Mouse (Mus musculus): ENCODE measurements around the gene Fcrlb. TPM values are rescaled to one million over a fixed set of nuclear protein-coding genes. Genes with fewer than 3 reads are reported as not detected.

Gene Fcrlb
- polyA plus RNA-seq, 1 experiment from 2014 or later, result not detected

DNA sequence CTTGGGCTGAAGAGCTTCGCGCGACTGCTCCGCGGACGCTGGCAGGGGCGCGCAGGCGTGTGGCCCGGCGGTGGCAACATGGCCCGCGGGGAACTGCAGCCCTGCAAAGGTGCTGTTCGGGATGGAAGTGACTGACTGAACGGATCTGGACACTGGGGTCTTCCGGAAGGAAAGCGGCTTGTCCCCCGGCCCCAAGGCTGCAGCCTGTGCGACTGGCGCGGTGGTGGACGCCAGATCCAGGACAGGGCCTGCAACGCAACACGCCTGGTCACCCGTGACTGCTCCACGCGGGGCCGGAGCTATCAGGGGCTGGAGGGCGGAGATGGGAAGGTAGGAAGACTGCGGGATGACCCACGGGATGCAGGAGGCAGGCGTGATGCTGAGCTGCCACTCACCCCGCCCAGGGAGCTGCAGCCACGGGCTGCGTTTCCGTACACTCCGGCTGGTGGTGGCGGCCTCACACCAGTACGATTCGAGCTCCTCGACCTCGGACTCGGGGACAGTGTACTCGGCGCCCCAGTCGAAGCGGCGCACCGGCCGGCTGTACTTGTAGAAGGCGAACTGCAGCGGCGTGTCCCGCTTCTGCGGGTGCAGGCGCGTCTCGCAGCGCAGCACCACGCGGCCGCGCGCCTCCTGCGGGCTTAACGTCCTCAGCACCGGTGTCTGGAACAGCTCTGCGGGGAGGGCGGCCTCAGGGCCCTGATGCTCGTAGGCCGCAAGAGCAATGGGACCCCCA lies 5.1 kb downstream of the Fcrlb start:
- H3K36me3 ChIP-seq, result no peaks in the 10 kb centered on the region
- H3K27ac ChIP-seq (ENCODE audit: poor library complexity, severe bottlenecking), result no peak overlapping the region
- peak overlapping the region; percentile 56 for H3K4me3 ChIP-seq
- H3K9me3 ChIP-seq (replicated peaks), result no peaks in the 10 kb centered on the region
- H3K9ac ChIP-seq, result peak overlapping the region; percentile 58
- H3K4me2 ChIP-seq, result peak overlapping the region; percentile 92
- H3K4me1 ChIP-seq (replicated peaks), result peaks cover 16% of the 10 kb centered on the region
- peaks cover 83% of the 10 kb centered on the region for H3K27me3 ChIP-seq (replicated peaks)
- WGBS, result under 1% methylated on average over 71 of the region's 71 CpGs
- ATAC-seq (ENCODE audit: insufficient number of reproducible peaks, low FRiP score), result peak; percentile 63

DNA sequence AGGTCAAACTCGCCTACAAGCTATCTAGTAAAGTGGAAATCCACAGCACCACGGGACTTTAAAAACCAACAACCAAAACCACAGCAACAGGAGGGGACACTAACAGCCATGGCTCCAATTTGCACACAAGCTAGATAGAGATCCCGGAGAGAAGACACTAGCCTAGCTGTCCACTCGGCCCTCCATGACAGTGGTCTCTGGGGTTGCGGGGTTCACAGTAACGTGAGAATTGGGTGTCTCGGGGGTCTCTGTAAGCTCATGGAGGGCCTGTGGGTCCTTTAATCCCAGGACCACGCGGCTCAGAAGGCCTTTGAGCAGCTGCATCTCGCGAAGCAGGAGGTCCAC lies 5.7 kb downstream of the Fcrlb start:
- H3K27me3 ChIP-seq (replicated peaks), result peaks cover 84% of the 10 kb centered on the region
- no peaks in the 10 kb centered on the region for H3K9me3 ChIP-seq (replicated peaks)
- peak overlapping the region; percentile 58; the same call in 1 of the 2 replicates for H3K9ac ChIP-seq
- 30% methylated on average over 11 of the region's 11 CpGs for WGBS
- ATAC-seq (ENCODE audit: insufficient number of reproducible peaks, low FRiP score), result no peak; the same call in 1 of the 2 replicates
- peak overlapping the region; percentile 92 for H3K4me2 ChIP-seq
- no peak overlapping the region for H3K27ac ChIP-seq (ENCODE audit: poor library complexity, severe bottlenecking)
- peaks cover 16% of the 10 kb centered on the region for H3K4me1 ChIP-seq (replicated peaks)
- H3K4me3 ChIP-seq, result peak overlapping the region; percentile 56
- H3K36me3 ChIP-seq, result no peaks in the 10 kb centered on the region

DNA sequence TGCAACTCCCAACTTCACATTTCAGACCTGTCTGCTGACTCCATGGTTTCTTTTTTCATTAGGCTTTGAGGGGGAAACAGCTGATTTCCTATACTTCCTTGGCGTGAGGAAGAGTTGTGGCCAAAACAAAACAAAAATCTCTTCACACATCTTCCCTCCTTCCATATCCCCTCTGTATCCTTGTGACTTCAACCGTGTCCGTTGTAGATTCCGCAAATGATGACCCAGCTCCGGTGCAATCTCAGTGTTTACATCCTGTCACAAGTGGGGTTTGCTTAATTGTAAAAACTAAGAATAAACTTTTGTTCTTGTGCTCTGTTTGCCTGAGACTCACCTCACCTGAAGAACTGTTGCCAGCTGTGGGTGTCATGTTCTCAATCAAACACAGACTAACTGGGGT lies 9.3 kb downstream of the Fcrlb start:
- 58% methylated on average over 5 of the region's 5 CpGs for WGBS
- no peaks in the 10 kb centered on the region for H3K9me3 ChIP-seq (replicated peaks)
- no peak overlapping the region for H3K27ac ChIP-seq (ENCODE audit: poor library complexity, severe bottlenecking)
- ATAC-seq (ENCODE audit: insufficient number of reproducible peaks, low FRiP score), result no peak
- peaks cover 65% of the 10 kb centered on the region for H3K27me3 ChIP-seq (replicated peaks)
- H3K4me2 ChIP-seq, result no peak overlapping the region
- no peak overlapping the region for H3K4me3 ChIP-seq
- no peaks in the 10 kb centered on the region for H3K36me3 ChIP-seq
- H3K4me1 ChIP-seq (replicated peaks), result peaks cover 14% of the 10 kb centered on the region
- no peak overlapping the region for H3K9ac ChIP-seq

DNA sequence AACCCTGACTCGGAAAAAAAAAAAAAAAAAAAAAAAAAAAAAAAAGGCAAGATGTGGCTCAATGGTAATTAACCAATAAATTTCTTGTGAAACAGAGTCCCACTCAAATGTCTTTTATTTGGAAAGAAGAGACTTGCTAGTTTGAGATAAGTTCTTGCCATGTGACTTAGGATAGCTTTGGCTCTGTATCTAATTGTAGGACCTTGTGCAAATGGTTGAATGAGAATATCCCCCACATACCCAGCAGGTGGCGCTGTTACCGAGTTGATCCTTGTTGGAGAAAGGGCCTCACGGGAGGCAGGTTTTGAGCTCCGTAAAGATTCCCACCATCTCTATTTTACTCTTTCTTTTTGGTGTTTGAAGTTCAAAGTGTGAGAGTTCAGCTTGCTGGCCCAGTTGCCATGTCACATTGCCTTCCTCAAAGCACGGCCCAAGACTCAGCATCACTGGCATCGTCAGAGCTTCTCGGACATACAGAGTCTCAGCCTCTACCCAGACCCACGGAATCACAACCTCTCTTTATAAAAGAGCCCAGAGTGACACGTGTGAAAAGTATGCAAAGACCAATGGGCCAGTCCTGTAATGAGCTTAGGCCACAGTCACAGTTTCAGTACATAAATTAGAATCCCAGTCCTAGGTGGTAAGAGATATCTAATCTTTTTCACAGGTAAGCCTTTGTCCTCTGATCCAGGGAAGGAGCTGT lies 11.1 kb downstream of the Fcrlb start:
- H3K27ac ChIP-seq (ENCODE audit: poor library complexity, severe bottlenecking), result no peak overlapping the region
- peaks cover 56% of the 10 kb centered on the region for H3K27me3 ChIP-seq (replicated peaks)
- H3K4me1 ChIP-seq (replicated peaks), result no peaks in the 10 kb centered on the region
- no peak overlapping the region for H3K4me3 ChIP-seq
- H3K36me3 ChIP-seq, result no peaks in the 10 kb centered on the region
- no peaks in the 10 kb centered on the region for H3K9me3 ChIP-seq (replicated peaks)
- H3K4me2 ChIP-seq, result peak overlapping the region; percentile 50
- H3K9ac ChIP-seq, result no peak overlapping the region
- 30% methylated on average over 10 of the region's 10 CpGs for WGBS
- 0 out of 2 replicates have a peak, but pooled peaks have one; percentile 51 for ATAC-seq (ENCODE audit: insufficient number of reproducible peaks, low FRiP score)

DNA sequence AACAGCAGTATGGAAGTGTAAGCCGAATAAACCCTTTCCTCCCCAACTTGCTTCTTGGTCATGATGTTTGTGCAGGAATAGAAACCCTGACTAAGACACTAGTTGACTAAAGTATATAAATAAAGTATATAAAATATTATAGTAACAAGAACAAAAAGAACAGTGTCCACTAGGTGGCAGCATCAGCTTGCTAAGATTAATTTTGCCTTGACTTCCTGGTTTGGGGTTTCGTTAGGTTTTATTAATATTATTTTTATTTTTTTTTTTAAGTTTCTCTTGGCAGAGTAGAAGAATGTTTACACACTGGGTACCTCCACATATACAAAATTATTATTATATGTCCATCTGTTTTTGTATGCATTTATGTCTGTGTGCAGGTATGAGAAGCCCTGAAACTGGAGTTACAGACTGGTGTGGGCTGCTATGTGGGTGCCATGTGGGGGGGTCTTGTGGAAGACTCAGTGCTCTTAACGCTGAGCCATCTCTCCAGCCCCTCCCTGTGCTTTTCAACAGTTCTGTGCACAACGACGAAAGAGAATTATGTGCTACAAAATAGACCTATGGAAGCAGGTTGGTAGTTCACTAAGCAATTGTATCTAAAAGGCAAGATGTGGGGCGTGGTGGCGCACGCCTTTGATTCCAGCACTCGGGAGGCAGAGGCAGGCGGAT lies 11.8 kb downstream of the Fcrlb start:
- H3K4me2 ChIP-seq, result peak overlapping the region; percentile 50
- ATAC-seq (ENCODE audit: insufficient number of reproducible peaks, low FRiP score), result no peak
- H3K9ac ChIP-seq, result no peak overlapping the region
- H3K36me3 ChIP-seq, result no peaks in the 10 kb centered on the region
- WGBS, result 29% methylated on average over 10 of the region's 10 CpGs
- H3K4me1 ChIP-seq (replicated peaks), result no peaks in the 10 kb centered on the region
- no peaks in the 10 kb centered on the region for H3K9me3 ChIP-seq (replicated peaks)
- no peak overlapping the region for H3K4me3 ChIP-seq
- peaks cover 49% of the 10 kb centered on the region for H3K27me3 ChIP-seq (replicated peaks)
- no peak overlapping the region for H3K27ac ChIP-seq (ENCODE audit: poor library complexity, severe bottlenecking)

DNA sequence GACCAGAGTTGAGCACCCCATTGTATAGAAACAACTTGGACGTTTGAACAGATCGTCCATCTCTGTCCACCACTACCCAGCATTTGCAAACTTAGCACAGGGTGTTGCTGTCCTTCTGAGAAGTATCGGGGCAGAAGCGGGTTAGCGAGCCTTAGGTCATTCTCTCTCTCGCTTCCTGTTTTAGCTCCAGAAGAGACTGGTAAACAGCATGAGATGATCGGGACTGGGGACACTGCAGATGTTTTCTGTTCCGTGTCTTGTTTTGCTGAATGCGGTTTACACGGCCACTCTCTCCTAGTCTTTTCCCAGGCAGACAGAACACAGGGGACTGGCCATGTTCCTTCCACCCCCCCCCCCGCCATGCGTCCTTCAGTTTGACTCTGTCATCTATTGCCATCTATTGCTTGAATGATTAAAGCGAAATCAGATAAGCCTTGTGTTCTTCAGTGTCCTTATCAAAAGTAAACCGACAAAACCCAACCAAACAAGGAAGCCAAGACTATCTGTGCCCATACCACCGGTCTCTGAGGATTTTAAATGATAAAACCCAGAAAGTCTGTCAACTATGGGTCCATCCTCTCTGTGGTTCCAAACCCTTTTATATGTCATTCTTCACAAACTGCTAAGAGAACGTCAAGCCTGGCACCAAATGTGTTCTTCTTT lies 14.2 kb downstream of the Fcrlb start:
- no peak overlapping the region for H3K4me3 ChIP-seq
- H3K36me3 ChIP-seq, result no peaks in the 10 kb centered on the region
- H3K4me2 ChIP-seq, result no peak overlapping the region
- H3K9ac ChIP-seq, result no peak overlapping the region
- no peaks in the 10 kb centered on the region for H3K4me1 ChIP-seq (replicated peaks)
- H3K9me3 ChIP-seq (replicated peaks), result no peaks in the 10 kb centered on the region
- ATAC-seq (ENCODE audit: insufficient number of reproducible peaks, low FRiP score), result no peak
- peaks cover 32% of the 10 kb centered on the region for H3K27me3 ChIP-seq (replicated peaks)
- WGBS, result 58% methylated on average over 16 of the region's 16 CpGs
- H3K27ac ChIP-seq (ENCODE audit: poor library complexity, severe bottlenecking), result no peak overlapping the region

DNA sequence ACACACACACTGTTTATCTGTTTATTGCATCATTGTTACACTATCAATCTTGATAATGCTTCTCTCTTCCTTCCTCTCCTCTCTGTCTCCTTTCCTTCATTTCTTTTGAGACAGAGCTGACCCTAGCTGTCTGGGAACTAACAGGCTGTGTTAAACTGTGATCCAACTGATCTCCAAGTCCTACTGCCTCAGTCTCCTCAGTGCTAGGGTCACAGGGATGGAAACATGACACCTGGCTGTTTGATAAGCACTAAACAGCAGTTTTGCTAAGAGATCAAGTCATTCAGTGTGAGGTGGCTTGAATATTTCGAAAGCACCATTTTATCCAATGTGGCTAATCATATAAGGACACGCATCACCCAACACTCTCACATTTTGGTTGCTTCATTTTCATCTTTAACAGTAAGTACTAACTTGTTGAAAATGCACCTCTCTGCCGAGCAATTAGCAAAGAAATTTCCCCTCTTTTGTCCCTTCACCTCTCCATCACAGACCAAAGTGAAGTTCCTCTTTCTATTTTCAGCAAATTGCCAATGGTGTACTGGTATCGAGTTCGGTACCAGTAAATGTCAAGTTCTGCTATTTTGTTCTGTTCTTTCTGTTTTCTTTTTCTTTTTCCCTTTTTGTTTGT lies 16.0 kb downstream of the Fcrlb start:
- H3K4me3 ChIP-seq, result no peak overlapping the region
- H3K36me3 ChIP-seq, result no peaks in the 10 kb centered on the region
- peaks cover 16% of the 10 kb centered on the region for H3K27me3 ChIP-seq (replicated peaks)
- no peaks in the 10 kb centered on the region for H3K9me3 ChIP-seq (replicated peaks)
- H3K9ac ChIP-seq, result no peak overlapping the region
- no peak overlapping the region for H3K27ac ChIP-seq (ENCODE audit: poor library complexity, severe bottlenecking)
- 77% methylated on average over 5 of the region's 5 CpGs for WGBS
- no peaks in the 10 kb centered on the region for H3K4me1 ChIP-seq (replicated peaks)
- no peak overlapping the region for H3K4me2 ChIP-seq
- ATAC-seq (ENCODE audit: insufficient number of reproducible peaks, low FRiP score), result no peak

DNA sequence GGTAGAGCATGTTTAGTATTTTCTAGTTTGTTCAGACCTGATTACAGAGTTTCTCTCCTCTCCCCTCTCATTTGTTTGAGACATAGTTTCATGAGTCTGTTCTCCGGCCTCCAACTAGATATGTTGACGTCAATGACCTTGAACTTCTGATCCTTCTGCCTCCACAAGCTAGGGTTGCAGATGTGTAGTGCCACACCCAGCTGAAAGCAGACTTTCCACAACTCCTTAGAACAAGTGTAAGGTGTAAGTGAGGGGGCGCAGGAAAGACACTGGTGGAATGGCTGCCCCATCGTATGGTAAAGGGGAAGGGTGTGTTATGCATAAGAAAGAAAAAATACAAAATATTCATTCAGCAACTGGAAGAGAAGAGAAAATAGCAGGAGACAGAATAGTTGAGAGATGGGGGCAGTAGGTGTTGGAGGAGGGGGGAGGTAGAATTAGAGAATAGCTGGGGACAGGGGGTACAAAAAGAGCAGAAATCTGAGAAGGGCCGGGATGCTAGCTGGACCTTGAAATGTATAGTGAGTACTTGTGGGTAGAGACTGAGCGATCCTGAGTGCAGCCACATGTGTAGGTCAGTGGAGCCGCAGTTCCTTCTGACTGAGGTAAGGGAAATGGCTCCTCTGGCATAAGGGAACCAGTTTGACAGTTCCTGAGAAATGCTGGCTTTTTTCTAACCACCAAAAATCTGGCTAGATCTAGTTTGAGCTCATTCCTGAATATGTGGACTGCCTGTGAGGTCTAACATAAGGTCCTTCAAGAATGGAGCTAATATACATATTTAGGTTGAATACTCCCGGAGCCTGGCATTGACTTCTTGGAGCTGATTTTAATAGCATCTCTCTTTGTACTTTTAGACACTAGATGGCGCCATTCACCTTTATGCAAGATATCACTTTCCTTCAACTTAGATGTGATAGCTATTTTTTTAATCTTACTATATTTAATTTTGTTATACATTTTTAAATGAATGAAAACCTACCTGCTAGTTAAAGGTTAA lies 17.8 kb downstream of the Fcrlb start:
- WGBS, result 61% methylated on average over 9 of the region's 9 CpGs

DNA sequence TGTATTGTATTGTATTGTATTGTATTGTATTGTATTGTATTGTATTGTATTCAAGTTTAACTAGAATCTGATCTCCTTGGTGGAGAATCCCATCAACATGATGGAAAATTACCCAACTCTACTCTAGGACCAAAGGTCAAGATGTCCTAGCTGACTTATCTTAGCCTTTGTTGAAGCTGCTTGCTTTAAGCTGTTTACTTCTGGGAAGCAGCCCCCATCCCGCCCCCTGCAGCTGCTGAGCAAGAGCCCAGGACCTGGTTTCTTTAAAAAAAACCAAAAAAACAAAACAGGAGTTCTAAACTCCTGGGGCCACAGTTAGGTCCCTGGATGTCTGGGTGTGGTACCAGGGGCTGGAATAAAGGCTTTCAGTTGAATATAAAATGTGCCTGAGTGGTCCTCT lies 20.5 kb downstream of the Fcrlb start:
- Histone ChIP-seq H3K9me3 (replicated peaks) (0 out of 2 replicates have a peak, but pooled peaks cover 3% of the 10 kb centered on the region), H3K36me3 (no peaks in the 10 kb centered on the region), H3K4me2 (no peak overlapping the region), H3K4me1 (replicated peaks) (no peaks in the 10 kb centered on the region), H3K27me3 (replicated peaks) (no peaks in the 10 kb centered on the region), H3K9ac (no peak overlapping the region), H3K4me3 (no peak overlapping the region), H3K27ac (ENCODE audit: poor library complexity, severe bottlenecking) (no peak overlapping the region)
- ATAC-seq (ENCODE audit: insufficient number of reproducible peaks, low FRiP score), result no peak
- WGBS, result 71% methylated on average over 1 of the region's 1 CpGs

More for the DNA sequence above, 17.8 kb downstream of the Fcrlb start:
- H3K4me2 ChIP-seq, result no peak overlapping the region
- H3K27me3 ChIP-seq (replicated peaks), result peaks cover 16% of the 10 kb centered on the region
- no peaks in the 10 kb centered on the region for H3K36me3 ChIP-seq
- H3K27ac ChIP-seq (ENCODE audit: poor library complexity, severe bottlenecking), result no peak overlapping the region
- H3K4me1 ChIP-seq (replicated peaks), result no peaks in the 10 kb centered on the region
- no peak overlapping the region for H3K4me3 ChIP-seq
- no peaks in the 10 kb centered on the region for H3K9me3 ChIP-seq (replicated peaks)
- ATAC-seq (ENCODE audit: insufficient number of reproducible peaks, low FRiP score), result no peak
- H3K9ac ChIP-seq, result no peak overlapping the region

DNA sequence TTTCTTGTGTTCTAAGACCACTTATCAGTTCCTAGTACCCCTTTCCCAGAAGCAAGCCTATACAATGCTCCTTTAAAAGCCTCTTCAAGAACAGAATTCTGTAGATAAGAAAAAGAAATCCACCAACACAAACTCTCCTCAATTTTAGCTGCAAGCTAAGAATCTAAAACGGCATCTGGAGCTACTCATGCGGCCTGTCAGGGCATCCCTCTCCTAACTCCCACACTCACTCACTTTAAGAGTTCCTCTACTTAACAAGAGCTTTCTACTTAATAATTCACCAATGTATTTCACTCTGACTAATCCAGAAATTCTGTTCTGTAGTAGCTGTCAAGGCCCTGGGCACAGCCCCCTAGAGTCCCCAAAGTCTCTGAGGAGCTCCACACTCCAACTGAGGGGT lies 21.1 kb downstream of the Fcrlb start:
- 42% methylated on average over 2 of the region's 2 CpGs for WGBS
- ATAC-seq (ENCODE audit: insufficient number of reproducible peaks, low FRiP score), result no peak
- H3K9ac ChIP-seq, result no peak overlapping the region

More for the DNA sequence above, 21.1 kb downstream of the Fcrlb start:
- no peak overlapping the region for H3K4me2 ChIP-seq
- H3K4me3 ChIP-seq, result no peak overlapping the region
- H3K9me3 ChIP-seq (replicated peaks), result 0 out of 2 replicates have a peak, but pooled peaks cover 3% of the 10 kb centered on the region
- no peaks in the 10 kb centered on the region for H3K36me3 ChIP-seq
- no peaks in the 10 kb centered on the region for H3K27me3 ChIP-seq (replicated peaks)
- no peaks in the 10 kb centered on the region for H3K4me1 ChIP-seq (replicated peaks)
- H3K27ac ChIP-seq (ENCODE audit: poor library complexity, severe bottlenecking), result no peak overlapping the region
